Mouse (Mus musculus): ENCODE measurements at regions not wholly inside any gene's neighbourhood (a gene's known extent, or its start where the extent isn't known, plus 50 kb on each side); places are given as distances from the start of the nearest gene placed in this dataset.

DNA sequence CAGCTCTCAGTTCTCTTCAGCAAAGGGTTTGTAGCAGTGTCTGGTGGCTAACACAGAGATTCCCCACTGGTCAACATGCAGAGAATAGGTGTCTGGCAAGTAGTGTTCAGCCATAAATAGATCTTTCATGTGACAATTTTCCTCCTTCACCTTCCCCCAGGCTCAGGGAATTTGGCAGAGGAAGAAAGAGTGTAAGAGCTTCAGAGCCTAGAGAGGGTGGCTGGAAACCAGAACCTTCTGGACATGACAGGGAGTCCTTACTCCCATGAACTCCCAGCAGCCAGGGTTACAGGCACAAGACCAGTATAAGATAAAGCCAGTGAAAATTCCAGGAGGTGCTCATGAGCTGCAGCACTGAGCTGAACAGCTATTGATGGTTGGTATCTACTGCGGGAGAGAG is 251.1 kb downstream of the Nedd1 start:
- H3K27me3 ChIP-seq (ENCODE audit: control insufficient read depth in 1 of 2, insufficient read depth in 2 of 2, low read length in 2 of 2), result no peaks in the 10 kb centered on the region
- no peaks in the 10 kb centered on the region for H3K36me3 ChIP-seq (ENCODE audit: control insufficient read depth in 1 of 2, insufficient read depth in 2 of 2, low read length in 2 of 2)
- H3K4me1 ChIP-seq (ENCODE audit: control insufficient read depth in 1 of 2, insufficient read depth in 2 of 2, low read length in 2 of 2), result no peaks in the 10 kb centered on the region
- TF ChIP-seq POLR2A (IDR thresholded peaks at IDR 0.05; ENCODE audit: control insufficient read depth in 1 of 2, insufficient read depth in 1 of 2, low read depth in 1 of 2, low read length in 2 of 2, poor library complexity in 1 of 2), result no peak
- no peak for TF ChIP-seq NELFE (IDR thresholded peaks at IDR 0.05; ENCODE audit: low read depth, low read length)
- TF ChIP-seq RCOR1 (IDR thresholded peaks at IDR 0.05; ENCODE audit: low read depth, low read length), result no peak
- TF ChIP-seq ZMIZ1 (IDR thresholded peaks at IDR 0.05; ENCODE audit: low read depth, low read length), result no peak
- no peak for TF ChIP-seq POLR2AphosphoS2 (IDR thresholded peaks at IDR 0.05; ENCODE audit: low read length)
- no peak for TF ChIP-seq EP300 (IDR thresholded peaks at IDR 0.05; ENCODE audit: low read depth in 1 of 2, low read length in 2 of 2)
- no peak for TF ChIP-seq USF1 (IDR thresholded peaks at IDR 0.05; ENCODE audit: low read depth, low read length)
- no peak for TF ChIP-seq GABPA (IDR thresholded peaks at IDR 0.05; ENCODE audit: low read depth, low read length)
- TF ChIP-seq CTCF (IDR thresholded peaks at IDR 0.05 in 2 of 3, conservative IDR thresholded peaks at IDR 0.05 in 1 of 3; ENCODE audit: control insufficient read depth in 1 of 3, insufficient read depth in 1 of 3, low read depth in 2 of 3, low read length in 3 of 3, poor library complexity in 1 of 3, severe bottlenecking in 1 of 3), result no peak
- no peak for TF ChIP-seq GATA1 (IDR thresholded peaks at IDR 0.05; ENCODE audit: low read depth, low read length)
- TF ChIP-seq USF2 (IDR thresholded peaks at IDR 0.05; ENCODE audit: borderline replicate concordance in 1 of 2, insufficient read depth in 1 of 2, low read depth in 1 of 2, low read length in 2 of 2), result no peak
- TF ChIP-seq KAT2A (conservative IDR thresholded peaks at IDR 0.05; ENCODE audit: low read depth, low read length), result no peak
- no peak for TF ChIP-seq TCF12 (IDR thresholded peaks at IDR 0.05; ENCODE audit: low read depth, low read length)
- no peak for TF ChIP-seq SMC3 (IDR thresholded peaks at IDR 0.05; ENCODE audit: low read depth, low read length)
- no peak for DNase-seq (ENCODE audit: low read depth, low spot score)
- H3K79me2 ChIP-seq (ENCODE audit: control insufficient read depth, insufficient read depth, low read length, poor library complexity), result no peaks in the 10 kb centered on the region
- no peak overlapping the region for H3K9ac ChIP-seq (ENCODE audit: control insufficient read depth, low read depth, low read length, poor library complexity, severe bottlenecking)
- no peaks in the 10 kb centered on the region for H3K9me3 ChIP-seq (replicated peaks; ENCODE audit: insufficient read depth, low read length)
- H3K4me3 ChIP-seq (ENCODE audit: control insufficient read depth in 1 of 2, insufficient read depth in 1 of 2, low read depth in 2 of 2, low read length in 2 of 2), result no peak overlapping the region
- H3K27ac ChIP-seq (ENCODE audit: control insufficient read depth, low read depth, low read length), result no peak overlapping the region

DNA sequence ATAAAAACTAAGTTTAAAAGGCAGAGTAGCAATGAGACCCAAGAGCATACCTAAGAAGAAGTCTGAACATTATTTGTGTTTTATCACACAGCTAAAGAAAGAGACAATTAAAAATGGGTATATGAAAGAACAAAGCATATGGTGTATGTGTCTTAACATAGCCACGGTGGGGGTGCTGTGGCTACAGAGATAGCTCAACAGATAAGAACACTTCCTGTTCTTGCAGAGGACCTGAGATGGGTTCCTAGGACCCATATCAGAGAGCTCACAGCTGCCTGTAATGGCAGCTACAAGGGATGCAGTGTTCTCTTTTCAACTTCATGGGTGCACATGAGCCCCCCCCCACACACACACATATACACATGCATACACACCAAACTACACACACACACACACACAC is 267.0 kb downstream of the Nedd1 start:
- no peak overlapping the region for H3K9ac ChIP-seq (ENCODE audit: control insufficient read depth, low read depth, low read length, poor library complexity, severe bottlenecking)
- H3K4me3 ChIP-seq (ENCODE audit: control insufficient read depth in 1 of 2, insufficient read depth in 1 of 2, low read depth in 2 of 2, low read length in 2 of 2), result no peak overlapping the region
- H3K9me3 ChIP-seq (replicated peaks; ENCODE audit: insufficient read depth, low read length), result no peaks in the 10 kb centered on the region
- H3K79me2 ChIP-seq (ENCODE audit: control insufficient read depth, insufficient read depth, low read length, poor library complexity), result no peaks in the 10 kb centered on the region
- peak; percentile 69 for DNase-seq (ENCODE audit: low read depth, low spot score)
- no peaks in the 10 kb centered on the region for H3K36me3 ChIP-seq (ENCODE audit: control insufficient read depth in 1 of 2, insufficient read depth in 2 of 2, low read length in 2 of 2)
- no peaks in the 10 kb centered on the region for H3K27me3 ChIP-seq (ENCODE audit: control insufficient read depth in 1 of 2, insufficient read depth in 2 of 2, low read length in 2 of 2)
- H3K4me1 ChIP-seq (ENCODE audit: control insufficient read depth in 1 of 2, insufficient read depth in 2 of 2, low read length in 2 of 2), result no peaks in the 10 kb centered on the region; a peak in 1 of 4 replicates
- TF ChIP-seq MAX (IDR thresholded peaks at IDR 0.05; ENCODE audit: low read length), result no peak
- TF ChIP-seq ZC3H11A (IDR thresholded peaks at IDR 0.05; ENCODE audit: low read depth, low read length), result no peak
- TF ChIP-seq ZMIZ1 (IDR thresholded peaks at IDR 0.05; ENCODE audit: low read depth, low read length), result no peak
- TF ChIP-seq KAT2A (conservative IDR thresholded peaks at IDR 0.05; ENCODE audit: low read depth, low read length), result no peak
- TF ChIP-seq EP300 (IDR thresholded peaks at IDR 0.05; ENCODE audit: low read depth in 1 of 2, low read length in 2 of 2), result peak; percentile 38 to 73; a peak in 3 of 4 replicates
- peak; percentile 24; the same call in 1 of the 2 replicates for TF ChIP-seq ELF1 (IDR thresholded peaks at IDR 0.05; ENCODE audit: low read depth, low read length)
- 0 out of 2 replicates have a peak, but pooled peaks have one; percentile 40 for TF ChIP-seq TCF12 (IDR thresholded peaks at IDR 0.05; ENCODE audit: low read depth, low read length)
- peak; percentile 35 for TF ChIP-seq ETS1 (IDR thresholded peaks at IDR 0.05; ENCODE audit: low read depth, low read length)
- peak; percentile 77 for TF ChIP-seq GATA1 (IDR thresholded peaks at IDR 0.05; ENCODE audit: low read depth, low read length)
- no peak for TF ChIP-seq MYC (IDR thresholded peaks at IDR 0.05; ENCODE audit: low read depth, low read length)
- H3K27ac ChIP-seq (ENCODE audit: control insufficient read depth, low read depth, low read length), result no peak overlapping the region

All from MEL (cell line).